Mouse (Mus musculus) liver, adult 2 months (tissue): ENCODE results near the gene Fam193a. TPM values are rescaled to one million over a fixed set of nuclear protein-coding genes. Genes with fewer than 3 reads are reported as not detected.

Source experiments
- DNase-seq: peaks from one replicate; pipeline ENCODE4 v3.0.0-alpha.2; 2011; ENCODE audit warnings: low read depth, low spot score; ENCODE audit errors: extremely low read depth
- H3K27ac ChIP-seq: fragments of 200-500 bp; replicated peaks from 2 replicates; pipeline ENCODE4 v1.5.1; 2012; ENCODE audit warnings: low read depth, mild to moderate bottlenecking, control low read depth, inconsistent platforms, low read length; ENCODE audit not compliant: insufficient read depth
- H3K27me3 ChIP-seq: fragments of 200-500 bp; 2 replicates; pipeline ENCODE4 v1.6.1; 2012; ENCODE audit warnings: mild to moderate bottlenecking, moderate library complexity, low read length, inconsistent platforms; ENCODE audit not compliant: control insufficient read depth, insufficient read depth
- H3K36me3 ChIP-seq: fragments of 200-500 bp; 2 replicates; pipeline ENCODE4 v1.6.1; 2012; ENCODE audit warnings: low read length, inconsistent platforms; ENCODE audit not compliant: control insufficient read depth, insufficient read depth
- H3K4me1 ChIP-seq: fragments of 200-500 bp; 2 replicates; pipeline ENCODE4 v1.6.1; 2011; ENCODE audit warnings: low read length; ENCODE audit not compliant: control insufficient read depth, insufficient read depth
- H3K4me3 ChIP-seq: fragments of 200-500 bp; 2 replicates; pipeline ENCODE4 v1.5.1; 2011; ENCODE audit warnings: low read depth, mild to moderate bottlenecking, control low read depth, low read length, moderate library complexity; ENCODE audit not compliant: insufficient read depth
- H3K79me2 ChIP-seq: fragments of 200-500 bp; 2 replicates; pipeline ENCODE4 v1.6.1; 2012; ENCODE audit warnings: inconsistent platforms, mild to moderate bottlenecking, low read length, moderate library complexity; ENCODE audit not compliant: control insufficient read depth, insufficient read depth
- H3K9ac ChIP-seq: fragments of 200-500 bp; 2 replicates; pipeline ENCODE4 v1.6.1; 2012; ENCODE audit warnings: low read depth, mild to moderate bottlenecking, control low read depth, inconsistent platforms, low read length
- CTCF ChIP-seq: fragments of 200-500 bp; IDR thresholded peaks from 2 replicates; pipeline ENCODE4 v1.5.1; 2011; ENCODE audit warnings: low read depth, low read length, control low read depth
- POLR2A ChIP-seq: fragments of 200-500 bp; IDR thresholded peaks from 2 replicates; pipeline ENCODE4 v1.6.1; 2011; ENCODE audit warnings: low read length, control low read depth; ENCODE audit not compliant: insufficient read depth; ENCODE audit errors: extremely low read depth
- WGBS: fragments of 180-500 bp; shearing (Covaris S2); methylation state at CpG from one replicate; pipeline ENCODE4 v1.1.7; 2018; 5-methylcytosine and 5-hydroxymethylcytosine counted together
- polyA plus RNA-seq: library from polyadenylated mRNA; depleted of rRNA; stranded (reverse); fragments of >200 nt; gene quantifications from 2 replicates; pipeline ENCODE4 v1.2.3, GENCODE M21; 2012
- total RNA-seq: library from RNA; depleted of rRNA; stranded (reverse); fragments of >200 nt; gene quantifications from 2 replicates; pipeline ENCODE4 v1.2.3, GENCODE M21; 2014

The Fam193a gene
- total and polyA plus RNA-seq, 2 experiments, result 10.2 to 22.6 TPM

GRCm38 (mm10) chr5:34386744-34387143 is 17.0 kb downstream of the Fam193a start:
- Histone ChIP-seq H3K27me3 (no peaks in the 10 kb centered on the region), H3K36me3 (no peaks in the 10 kb centered on the region), H3K4me1 (peaks cover 13% of the 10 kb centered on the region), H3K9ac (no peak overlapping the region), H3K79me2 (peaks cover 30% of the 10 kb centered on the region), H3K4me3 (no peak overlapping the region), H3K27ac (no peak overlapping the region)
- TF ChIP-seq CTCF (no peak), POLR2A (no peak)
- WGBS, result 100% methylated on average over 2 of the region's 2 CpGs
- DNase-seq, result no peak

- no peak overlapping the region for H3K27ac ChIP-seq
- H3K79me2 ChIP-seq, result peaks cover 21% of the 10 kb centered on the region; the same call in 1 of the 2 replicates
- peaks cover 8% of the 10 kb centered on the region for H3K4me1 ChIP-seq
- no peak overlapping the region for H3K4me3 ChIP-seq
- 23% methylated on average over 8 of the region's 8 CpGs for WGBS
- H3K9ac ChIP-seq, result no peak overlapping the region
- H3K27me3 ChIP-seq, result no peaks in the 10 kb centered on the region
- DNase-seq, result peak; percentile 61
- TF ChIP-seq CTCF (no peak), POLR2A (no peak)
- H3K36me3 ChIP-seq, result no peaks in the 10 kb centered on the region
These were observed 23.5 kb downstream of the Fam193a start for GRCm38 (mm10) chr5:34393251-34393650.

DNA sequence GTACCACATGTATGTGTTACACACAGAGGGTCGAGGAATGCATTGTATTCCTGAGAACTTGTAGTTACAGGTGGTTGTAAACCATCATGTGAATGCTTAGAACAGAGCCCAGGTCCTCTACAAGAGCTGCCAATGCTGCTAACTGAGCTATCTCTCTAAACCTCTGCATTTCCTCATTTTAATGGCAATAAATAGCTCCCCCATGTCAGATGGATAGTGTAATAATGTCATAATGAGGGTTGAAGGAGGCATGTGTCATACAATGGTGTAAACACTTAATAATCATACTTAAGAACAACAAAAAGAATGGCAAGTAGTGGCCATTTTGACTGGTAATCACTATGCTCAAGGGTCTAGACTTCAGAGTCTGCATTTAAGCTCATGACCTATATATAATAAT is 25.6 kb downstream of the Fam193a start:
- Histone ChIP-seq H3K36me3 (no peaks in the 10 kb centered on the region), H3K4me3 (no peak overlapping the region), H3K9ac (no peak overlapping the region), H3K4me1 (peaks cover 24% of the 10 kb centered on the region), H3K79me2 (peaks cover 36% of the 10 kb centered on the region; the same call in 1 of the 2 replicates), H3K27me3 (no peaks in the 10 kb centered on the region), H3K27ac (no peak overlapping the region)
- no peak for DNase-seq
- WGBS, result 88% methylated on average over 1 of the region's 1 CpGs
- no peak for TF ChIP-seq POLR2A
- no peak for TF ChIP-seq CTCF

GRCm38 (mm10) chr5:34395850-34396540 is 26.3 kb downstream of the Fam193a start:
- no peak for TF ChIP-seq CTCF
- no peak for TF ChIP-seq POLR2A
- Histone ChIP-seq H3K27ac (no peak overlapping the region), H3K4me3 (no peak overlapping the region), H3K27me3 (no peaks in the 10 kb centered on the region), H3K79me2 (peaks cover 37% of the 10 kb centered on the region; the same call in 1 of the 2 replicates), H3K9ac (no peak overlapping the region), H3K36me3 (no peaks in the 10 kb centered on the region), H3K4me1 (peaks cover 24% of the 10 kb centered on the region)
- DNase-seq, result no peak
- WGBS, result 85% methylated on average over 2 of the region's 2 CpGs

GRCm38 (mm10) chr5:34397866-34398265 is 28.1 kb downstream of the Fam193a start:
- no peak for TF ChIP-seq CTCF
- TF ChIP-seq POLR2A, result no peak
- peaks cover 37% of the 10 kb centered on the region for H3K79me2 ChIP-seq
- no peak overlapping the region for H3K9ac ChIP-seq
- WGBS, result 72% methylated on average over 2 of the region's 2 CpGs
- H3K4me1 ChIP-seq, result peaks cover 24% of the 10 kb centered on the region
- H3K4me3 ChIP-seq, result no peak overlapping the region
- H3K36me3 ChIP-seq, result no peaks in the 10 kb centered on the region
- no peak for DNase-seq
- H3K27me3 ChIP-seq, result no peaks in the 10 kb centered on the region
- H3K27ac ChIP-seq, result no peak overlapping the region

DNA sequence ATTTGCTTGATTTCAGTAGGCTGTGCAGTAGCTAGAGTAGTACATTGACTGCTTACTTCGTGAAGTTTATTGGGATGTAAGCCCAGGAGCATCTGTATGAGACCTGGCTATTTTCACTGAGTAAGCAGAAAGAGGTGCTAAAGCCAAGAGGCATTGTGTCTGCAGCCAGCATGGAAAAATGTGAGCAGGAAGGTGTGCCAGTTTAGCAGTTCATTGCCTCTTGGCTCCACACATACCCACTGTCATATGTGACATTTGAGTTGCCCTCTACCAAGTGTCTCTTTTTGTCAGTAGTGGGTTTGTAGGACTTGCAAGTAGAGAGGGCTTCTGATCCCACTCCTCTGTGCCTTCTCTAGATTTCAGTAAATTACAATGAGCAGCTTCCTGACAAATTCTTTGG is 28.6 kb downstream of the Fam193a start:
- Histone ChIP-seq H3K27ac (no peak overlapping the region), H3K4me3 (no peak overlapping the region), H3K9ac (no peak overlapping the region), H3K36me3 (no peaks in the 10 kb centered on the region), H3K27me3 (no peaks in the 10 kb centered on the region), H3K79me2 (peaks cover 39% of the 10 kb centered on the region), H3K4me1 (peaks cover 27% of the 10 kb centered on the region)
- WGBS, result 5% methylated on average over 1 of the region's 1 CpGs
- DNase-seq, result peak; percentile 74
- no peak for TF ChIP-seq POLR2A
- no peak for TF ChIP-seq CTCF
